Mouse (Mus musculus): ENCODE measurements at regions not wholly inside any gene's neighbourhood (a gene's known extent, or its start where the extent isn't known, plus 50 kb on each side); places are given as distances from the start of the nearest gene placed in this dataset.
"Not testable (repeated sequence)": the region's sequence is repeated elsewhere in the genome, so short reads cannot be mapped to it uniquely, and the experiment has no call there.

DNA sequence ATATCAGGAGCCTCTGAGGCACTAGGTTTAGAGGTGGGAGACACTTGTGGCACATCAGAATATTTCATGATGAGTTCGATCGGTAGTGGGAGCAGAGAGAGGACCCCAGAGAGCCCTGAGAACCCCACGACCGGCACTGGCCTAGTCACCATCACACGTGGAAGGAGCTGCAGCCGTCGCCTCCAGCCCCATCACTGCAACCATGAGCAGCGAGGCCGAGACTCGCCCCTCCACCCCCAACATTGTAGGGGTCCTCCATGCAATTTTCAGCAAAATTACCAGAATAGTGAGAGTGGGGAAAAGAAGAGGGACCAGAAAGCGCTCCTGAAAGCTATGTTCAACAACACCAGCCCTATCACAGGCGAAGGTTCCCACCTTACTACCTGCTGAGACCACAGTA is 297.0 kb downstream of the Edem1 start:
- no peak for DNase-seq (ENCODE audit: low read depth, low spot score)

GRCm38 (mm10) chr6:109127203-109127602 is 298.8 kb downstream of the Edem1 start:
- no peak for DNase-seq (ENCODE audit: low read depth, low spot score)

DNA sequence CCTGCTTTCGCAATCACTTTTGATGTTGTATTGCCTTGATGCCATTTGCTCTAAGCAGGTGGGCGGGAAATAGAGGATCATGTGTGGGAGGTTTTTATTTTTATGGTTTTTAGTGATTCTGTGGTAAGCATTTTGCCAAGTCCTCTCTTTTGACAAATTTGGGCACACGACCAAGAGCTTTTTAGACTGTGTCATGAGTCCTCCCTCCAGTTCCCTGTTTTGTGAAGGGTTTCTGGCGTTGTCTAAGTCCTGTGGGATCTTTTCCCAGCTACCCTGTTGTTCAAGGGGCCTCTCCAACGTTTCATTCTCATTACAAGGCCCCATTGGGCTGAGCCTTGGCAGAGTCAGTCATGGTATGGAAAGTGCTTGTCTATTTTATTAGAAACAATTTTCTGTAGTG is 317.7 kb downstream of the Edem1 start:
- DNase-seq (ENCODE audit: low read depth, low spot score) = no peak

GRCm38 (mm10) chr6:109149043-109149442 is 320.6 kb downstream of the Edem1 start:
- DNase-seq (ENCODE audit: low read depth, low spot score) = no peak

DNA sequence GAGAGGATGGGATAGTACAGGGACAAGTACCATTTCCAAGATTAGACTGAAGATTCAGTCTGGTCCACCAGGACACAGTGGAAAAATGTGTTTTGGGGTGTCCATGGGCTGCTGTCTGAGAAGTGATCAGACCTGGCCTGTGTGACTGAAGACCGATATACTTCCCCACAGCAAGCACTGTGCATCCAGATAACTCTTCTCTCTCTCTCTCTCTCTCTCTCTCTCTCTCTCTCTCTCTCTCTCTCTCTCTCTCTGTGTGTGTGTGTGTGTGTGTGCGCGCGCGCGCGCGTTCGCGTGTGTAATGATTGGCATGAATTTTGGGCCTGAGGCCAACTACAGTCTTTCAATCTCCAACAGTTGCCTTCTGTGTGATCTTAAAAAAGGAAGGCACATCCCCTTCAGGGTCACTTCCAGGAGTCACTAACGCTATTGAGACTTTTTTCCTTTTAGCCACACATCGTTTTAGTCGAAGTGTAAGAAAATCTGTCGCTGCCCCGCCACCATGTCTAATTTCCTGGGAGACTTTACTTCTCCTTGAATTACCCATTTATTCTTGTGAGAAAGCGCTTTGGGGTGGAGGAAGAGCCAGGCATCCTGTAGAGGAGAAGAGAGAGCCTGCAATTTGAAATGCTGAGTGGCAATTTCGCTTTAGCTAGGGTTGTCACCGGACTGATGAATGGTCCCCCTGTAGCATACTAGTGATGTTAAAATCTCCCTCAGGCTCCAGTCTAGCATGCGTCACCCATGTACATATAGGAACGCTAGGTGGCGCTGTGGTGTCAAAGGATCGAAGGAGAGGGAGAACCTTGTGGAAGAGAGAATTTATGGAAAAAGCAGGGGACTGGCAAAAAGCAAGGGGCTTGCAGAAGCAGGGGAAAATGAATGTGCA is 321.8 kb downstream of the Edem1 start:
- peak; percentile 67 for DNase-seq (ENCODE audit: low read depth, low spot score)

- no peak for DNase-seq (ENCODE audit: low read depth, low spot score)
Measured at GRCm38 (mm10) chr6:109150912-109151256, 322.4 kb downstream of the Edem1 start.

GRCm38 (mm10) chr6:109153624-109154023 is 325.2 kb downstream of the Edem1 start:
- no peak for DNase-seq (ENCODE audit: low read depth, low spot score)

DNA sequence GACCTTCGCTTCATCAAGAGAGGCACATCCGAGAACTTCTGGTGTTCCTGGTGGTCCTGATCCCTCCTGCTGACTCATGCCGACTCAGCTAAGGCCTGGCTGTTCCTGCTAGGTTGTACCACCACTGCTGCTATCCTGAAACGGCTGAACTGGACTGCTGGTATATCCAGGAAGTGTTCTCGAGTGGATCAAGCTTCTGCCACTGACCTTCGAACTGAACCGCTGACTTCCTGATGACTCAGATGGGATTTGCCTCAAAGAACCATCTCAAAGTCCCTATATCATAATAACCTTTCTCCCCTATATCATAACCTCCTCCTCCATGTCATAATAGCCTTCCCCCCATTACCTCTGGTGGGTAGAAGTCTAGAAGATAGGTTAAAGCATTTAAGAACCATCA is 331.1 kb downstream of the Edem1 start:
- no peak for DNase-seq (ENCODE audit: low read depth, low spot score)

DNA sequence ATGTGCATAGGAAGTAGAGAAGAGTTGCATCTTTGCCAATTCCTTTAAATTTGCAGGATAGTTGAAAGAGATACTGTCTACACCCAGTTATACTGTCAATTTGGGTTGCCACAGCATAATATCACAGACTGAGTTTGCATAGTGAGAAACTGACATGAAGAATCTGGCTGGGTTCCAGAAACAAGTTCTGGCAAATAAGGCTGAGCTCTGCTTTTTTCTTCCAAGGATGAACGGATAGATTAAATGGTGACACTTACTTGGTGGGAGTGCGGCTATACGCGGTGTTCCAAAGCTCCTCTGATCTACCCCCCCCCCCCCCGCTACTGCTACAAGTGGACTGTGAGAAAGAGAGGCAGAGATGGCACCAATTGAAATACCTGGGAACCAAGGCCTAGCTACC is 339.0 kb downstream of the Edem1 start:
- no peak for DNase-seq (ENCODE audit: low read depth, low spot score)

DNA sequence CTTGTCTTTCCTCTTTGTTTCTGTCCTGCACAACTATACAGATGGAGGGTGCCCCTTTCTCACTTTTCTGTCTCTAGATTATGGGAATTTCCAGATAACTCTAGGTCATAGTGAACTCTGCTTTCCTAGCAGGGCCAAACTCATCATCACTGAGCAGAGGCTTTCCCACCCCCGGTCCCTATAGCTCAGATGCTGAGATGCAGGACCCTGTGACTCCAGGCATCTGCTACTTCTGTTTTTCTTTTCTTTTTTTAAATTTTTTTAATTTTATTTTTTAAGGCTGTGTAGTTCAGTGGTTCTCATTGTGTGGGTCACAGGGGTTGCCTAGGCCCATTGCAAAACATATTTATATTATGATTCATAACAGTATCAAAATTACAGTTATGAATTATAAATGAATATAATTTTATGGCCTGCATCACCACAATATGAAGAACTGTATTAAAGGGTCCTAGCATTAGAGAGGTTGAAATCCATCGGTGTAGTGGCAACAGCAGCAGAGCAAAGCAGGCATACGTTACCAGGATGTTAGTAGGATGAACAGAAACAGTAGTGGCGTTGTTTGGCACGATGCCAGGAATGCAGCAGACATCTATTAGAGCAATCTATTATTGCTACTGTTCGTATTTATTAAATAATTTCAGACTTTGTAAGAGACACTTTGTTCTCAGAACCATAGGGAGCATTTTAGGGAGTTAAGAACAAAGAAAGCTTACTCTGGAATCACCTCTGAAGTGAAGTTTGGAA is 343.8 kb downstream of the Edem1 start:
- no peak for DNase-seq (ENCODE audit: low read depth, low spot score)

- no peak for DNase-seq (ENCODE audit: low read depth, low spot score)
Measured at GRCm38 (mm10) chr6:109173015-109173414, 344.6 kb downstream of the Edem1 start.

GRCm38 (mm10) chr6:109176876-109177275 is 348.4 kb downstream of the Edem1 start:
- DNase-seq (ENCODE audit: low read depth, low spot score) = no peak

- DNase-seq (ENCODE audit: low read depth, low spot score) = no peak
Measured at GRCm38 (mm10) chr6:109182878-109183277, 354.4 kb downstream of the Edem1 start.

GRCm38 (mm10) chr6:109193061-109193460 is 364.6 kb downstream of the Edem1 start:
- DNase-seq (ENCODE audit: low read depth, low spot score) = not testable (repeated sequence)

- DNase-seq (ENCODE audit: low read depth, low spot score) = no peak
Measured at GRCm38 (mm10) chr6:109193603-109194002, 365.2 kb downstream of the Edem1 start.

DNA sequence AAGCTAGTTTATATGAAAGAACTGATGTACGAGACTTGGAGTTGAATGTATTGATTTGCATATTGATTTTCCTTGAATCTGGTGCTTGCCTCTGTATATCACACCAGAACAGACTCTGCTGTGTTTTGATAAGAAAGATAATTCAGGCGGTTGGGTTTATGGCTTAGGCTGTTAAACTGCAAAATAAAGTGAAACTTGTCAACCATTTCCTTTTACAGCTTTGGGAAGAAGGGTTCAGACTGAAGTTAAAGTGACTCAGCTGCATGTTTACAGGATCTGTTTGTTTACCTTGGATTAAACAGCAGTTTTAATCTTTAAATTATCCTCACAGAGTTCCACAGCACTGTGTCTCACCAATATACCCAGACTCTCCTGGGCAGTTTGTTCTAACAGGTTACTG is 381.3 kb downstream of the Edem1 start:
- DNase-seq (ENCODE audit: low read depth, low spot score) = no peak

DNA sequence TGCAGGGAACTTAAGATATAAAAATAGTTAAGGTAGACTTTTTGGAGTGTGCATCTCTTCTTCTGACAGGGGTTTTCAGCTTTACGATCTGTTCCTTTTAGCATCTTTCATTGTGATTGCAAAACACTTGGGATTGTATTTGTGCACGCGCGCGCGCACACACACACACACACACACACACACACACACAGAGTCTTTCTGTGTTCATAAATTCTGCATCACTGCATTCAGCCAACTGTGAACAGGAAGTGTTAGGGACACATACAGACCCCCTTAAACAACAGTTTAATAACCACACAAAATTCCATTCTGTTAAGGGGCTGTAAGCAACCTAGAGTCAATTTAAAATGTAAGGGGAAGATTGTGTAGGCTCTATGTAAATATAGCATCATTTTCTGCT is 401.9 kb downstream of the Edem1 start:
- no peak for DNase-seq (ENCODE audit: low read depth, low spot score)

- no peak for DNase-seq (ENCODE audit: low read depth, low spot score)
Measured at GRCm38 (mm10) chr6:109233426-109233825, 405.0 kb downstream of the Edem1 start.

GRCm38 (mm10) chr6:109245666-109246065 is 417.2 kb downstream of the Edem1 start:
- no peak for DNase-seq (ENCODE audit: low read depth, low spot score)

GRCm38 (mm10) chr6:109246510-109246909 is 418.1 kb downstream of the Edem1 start:
- DNase-seq (ENCODE audit: low read depth, low spot score) = peak; percentile 22

All from WW6 (cell line).